Mouse (Mus musculus) urinary bladder, postnatal 25 days (tissue): Measurements from ENCODE around the gene Vmn1r215.
"Not testable (repeated sequence)": the region's sequence is repeated elsewhere in the genome, so short reads cannot be mapped to it uniquely, and the experiment has no call there.

Experiments used
- DNase-seq: peaks from one replicate; pipeline ENCODE4 v3.0.0; 2022; ENCODE audit warnings: low spot score

The Vmn1r215 gene

DNA sequence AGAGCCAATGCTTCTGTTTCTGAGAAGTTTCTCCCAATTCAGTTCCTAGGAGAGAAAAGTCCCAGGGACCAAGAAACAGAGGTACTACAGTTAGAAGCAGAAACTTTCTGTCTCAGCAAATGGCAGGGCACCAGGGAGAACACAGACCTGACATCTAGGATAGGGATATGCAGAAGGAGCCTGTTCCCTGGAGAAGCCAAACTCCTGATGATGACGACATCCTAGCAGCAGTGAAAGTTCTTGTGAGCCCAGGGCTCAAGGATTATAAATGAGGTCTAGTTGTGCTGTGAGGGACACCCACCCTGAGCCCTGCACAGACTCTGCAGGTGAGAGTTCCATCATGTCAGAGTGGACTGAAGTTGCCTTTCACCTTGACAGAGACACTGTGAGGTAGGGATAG, at the start of gene Vmn1r215:
TSS of gene Vmn1r215 (plus strand) at position 301 of the 400 bp plus-strand sequence.
- DNase-seq: no peak

DNA sequence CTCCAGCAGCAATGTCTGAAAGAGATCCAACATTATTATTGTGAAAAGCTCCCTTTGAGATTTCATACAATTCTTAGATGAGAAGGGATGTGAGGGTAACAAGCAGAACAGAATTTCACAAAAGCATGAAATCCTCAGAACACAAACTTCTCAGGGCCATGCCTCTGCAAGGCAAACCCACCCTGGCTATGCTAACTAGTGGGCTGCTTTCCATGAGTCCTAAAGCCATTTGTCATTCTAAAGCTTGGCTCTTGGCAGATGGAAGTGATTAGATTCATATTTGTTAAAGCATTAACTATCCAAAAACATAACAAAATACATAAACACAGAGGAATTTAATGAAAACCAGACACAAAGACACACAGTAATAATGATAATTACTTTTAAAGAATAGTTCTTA, 49.7 kb upstream of the Vmn1r215 start:
- DNase-seq: no peak

DNA sequence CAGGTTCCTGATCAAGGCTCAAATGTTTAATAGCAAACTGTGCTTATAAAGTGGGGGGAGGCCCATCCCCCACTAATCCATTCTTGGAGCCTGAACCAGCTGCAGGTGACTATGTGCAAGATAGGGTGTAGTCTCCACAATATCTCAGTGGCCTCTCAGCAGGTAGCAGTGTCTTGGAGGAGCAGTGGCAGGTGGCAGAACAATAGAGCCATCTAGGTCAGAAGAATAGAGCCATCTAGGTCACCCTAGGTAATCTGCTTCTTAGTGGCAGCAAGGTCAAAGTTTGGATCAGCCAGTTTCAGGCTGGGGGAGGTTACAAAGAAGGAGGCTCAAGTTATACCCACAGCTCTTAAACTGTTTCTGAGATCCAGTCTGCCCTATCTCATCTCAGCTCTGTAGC, 43.0 kb upstream of the Vmn1r215 start:
- no peak for DNase-seq

DNA sequence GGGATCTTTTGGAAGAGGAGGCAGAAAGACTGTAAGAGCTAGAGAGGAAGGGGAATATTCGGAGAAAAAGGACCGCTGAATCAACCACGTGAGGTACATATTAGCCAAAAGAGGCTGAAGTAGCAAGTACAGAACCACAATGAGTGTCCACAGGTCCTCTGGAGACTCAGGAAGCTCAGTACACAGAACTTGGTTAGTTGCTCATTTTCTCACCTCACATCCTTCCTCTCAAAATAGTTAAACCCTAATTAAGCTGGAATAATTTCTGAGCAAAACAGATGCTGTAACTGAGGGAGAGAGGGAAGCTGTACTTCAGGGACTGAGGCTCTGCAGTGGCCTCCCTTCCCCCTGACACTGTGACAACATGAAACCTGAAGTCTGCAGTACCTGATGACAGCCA, 37.7 kb upstream of the Vmn1r215 start, which contains the start of gene Vmn1r214:
TSS of gene Vmn1r214 (plus strand) at position 301 of the 400 bp plus-strand sequence.
- no peak for DNase-seq

DNA sequence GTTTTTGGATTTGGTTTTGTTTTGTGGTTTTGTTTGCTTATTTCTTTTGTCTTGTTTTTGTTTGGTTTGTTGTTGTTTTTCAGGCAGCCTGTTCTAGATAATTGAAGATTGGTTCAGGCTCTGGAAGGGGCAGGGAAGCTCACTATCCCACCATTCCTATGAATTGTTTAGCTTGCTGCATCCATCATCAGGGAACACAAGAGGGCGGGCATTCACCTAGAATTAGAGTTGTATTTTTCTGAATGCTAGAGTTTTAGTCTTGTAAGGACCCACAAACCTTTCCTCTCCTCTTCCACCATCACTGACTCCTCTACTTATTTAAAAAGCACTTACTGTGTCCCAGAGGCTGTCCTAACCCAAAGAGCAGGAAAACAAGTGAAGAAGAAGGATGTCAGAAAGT, 10.0 kb upstream of the Vmn1r215 start:
- no peak for DNase-seq

DNA sequence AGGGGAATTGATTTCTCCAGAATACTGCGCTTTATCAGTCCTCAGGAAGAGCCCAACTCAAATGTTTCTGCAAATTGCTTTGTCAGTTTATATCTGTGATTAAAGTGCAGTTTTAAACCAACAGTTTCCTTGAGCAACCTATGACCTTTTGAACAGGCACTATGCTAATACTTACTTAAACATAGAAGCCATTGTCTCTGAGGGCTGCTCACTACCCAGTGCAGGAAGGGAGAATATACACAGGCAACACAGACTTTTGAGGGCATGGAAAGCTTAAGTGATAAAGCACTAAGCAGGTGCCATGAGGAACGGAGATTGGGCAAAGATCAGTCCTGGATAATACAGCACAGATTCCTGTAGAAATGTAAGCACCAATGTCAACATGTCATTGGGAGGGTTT, 1.5 kb downstream of the Vmn1r215 start:
- DNase-seq: no peak

DNA sequence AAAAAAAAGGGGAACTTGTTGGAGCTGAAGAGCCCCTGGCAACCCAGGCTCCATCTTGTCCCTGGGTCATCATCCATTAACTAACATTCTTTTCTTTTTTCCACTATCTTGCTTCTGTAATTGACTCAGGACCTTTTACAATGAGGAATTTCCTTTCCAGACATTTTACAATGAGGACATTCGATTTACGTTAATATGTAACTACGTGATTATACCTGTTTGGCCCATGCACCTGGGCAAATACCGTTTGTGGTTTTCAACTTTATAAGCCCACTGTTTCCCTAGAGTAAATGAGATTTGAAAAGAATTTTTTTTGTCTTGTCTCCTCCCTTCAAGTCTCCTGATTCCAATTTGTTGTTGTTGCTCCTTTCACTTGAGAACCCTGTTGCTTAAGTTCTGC, 26.6 kb downstream of the Vmn1r215 start:
- no peak for DNase-seq

DNA sequence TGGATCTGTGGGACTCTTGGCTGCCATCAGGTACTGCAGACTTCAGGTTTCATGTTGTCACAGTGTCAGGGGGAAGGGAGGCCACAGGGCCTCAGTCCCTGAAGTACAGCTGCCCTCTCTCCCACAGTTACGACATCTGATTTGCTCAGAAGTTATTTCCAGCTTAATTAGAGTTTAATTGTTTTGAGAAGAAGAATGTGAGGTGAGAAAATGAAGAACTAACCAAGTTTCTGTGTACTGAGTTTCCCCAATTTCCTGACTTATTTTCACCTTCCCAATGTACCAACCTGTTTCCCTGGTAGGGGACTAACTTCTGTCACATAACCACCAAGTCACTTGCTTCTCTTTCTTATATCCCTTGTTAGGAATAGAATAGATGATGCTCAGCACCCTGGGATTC, 50.3 kb downstream of the Vmn1r215 start, which contains the start of gene Vmn1r217:
TSS of gene Vmn1r217 (minus strand) at position 101 of the 400 bp plus-strand sequence.
- not testable (repeated sequence) for DNase-seq

DNA sequence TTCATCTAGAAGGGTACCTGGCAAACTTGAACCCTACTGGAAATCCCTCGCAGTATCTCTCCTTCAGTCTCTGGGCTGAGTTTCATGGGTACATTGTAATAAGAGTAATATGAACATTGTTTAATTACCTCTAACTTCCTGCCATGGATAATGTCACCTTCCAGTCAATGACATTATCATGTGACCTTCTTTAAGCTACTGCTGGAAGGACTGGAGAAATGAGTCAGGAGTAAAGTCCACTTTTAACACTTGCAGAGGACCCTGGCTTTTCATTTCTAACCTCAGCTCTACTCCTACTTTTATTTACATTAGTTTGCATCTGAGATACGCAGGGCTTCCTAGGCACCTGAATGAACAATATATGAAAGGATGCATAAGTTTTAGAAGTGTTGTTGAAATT, 52.8 kb downstream of the Vmn1r215 start:
- no peak for DNase-seq
